Mouse (Mus musculus) midbrain, embryonic 16.5 days (tissue): ENCODE measurements at regions not wholly inside any gene's neighbourhood (a gene's known extent, or its start where the extent isn't known, plus 50 kb on each side); places are given as distances from the start of the nearest gene placed in this dataset.

Source experiments
- ATAC-seq: fragments of 200-750 bp; cut with Nextera tagmentation; 2 replicates; pipeline ENCODE4 v1.8.0; 2017; ENCODE audit warnings: moderate TSS enrichment
- H3K27ac ChIP-seq: fragments of 300-500 bp; sonication (generic); 2 replicates; pipeline ENCODE4 v1.5.1; 2014; ENCODE audit warnings: mild to moderate bottlenecking, low read length, mixed read lengths
- H3K27me3 ChIP-seq: fragments of 300-500 bp; sonication (generic); 2 replicates; pipeline ENCODE4 v1.6.1; 2014; ENCODE audit warnings: low read depth, low read length, mixed read lengths; ENCODE audit not compliant: control insufficient read depth, insufficient read depth
- H3K36me3 ChIP-seq: fragments of 300-500 bp; sonication (generic); 2 replicates; pipeline ENCODE4 v1.6.1; 2014; ENCODE audit warnings: mild to moderate bottlenecking, low read length, moderate library complexity, mixed read lengths; ENCODE audit not compliant: control insufficient read depth, insufficient read depth
- H3K4me1 ChIP-seq: fragments of 300-500 bp; sonication (generic); 2 replicates; pipeline ENCODE4 v1.6.1; 2014; ENCODE audit warnings: mild to moderate bottlenecking, low read length, mixed read lengths; ENCODE audit not compliant: control insufficient read depth, insufficient read depth
- H3K4me2 ChIP-seq: fragments of 300-500 bp; sonication (generic); 2 replicates; pipeline ENCODE4 v1.6.1; 2014; ENCODE audit warnings: mild to moderate bottlenecking, low read length, mixed read lengths
- H3K4me3 ChIP-seq: fragments of 300-500 bp; sonication (generic); 2 replicates; pipeline ENCODE4 v1.5.1; 2014; ENCODE audit warnings: low read depth, mild to moderate bottlenecking, low read length, moderate library complexity, mixed read lengths
- H3K9ac ChIP-seq: fragments of 300-500 bp; sonication (generic); 2 replicates; pipeline ENCODE4 v1.6.1; 2014; ENCODE audit warnings: low read depth, low read length, mixed read lengths
- H3K9me3 ChIP-seq: fragments of 300-500 bp; sonication (generic); replicated peaks from 2 replicates; pipeline ENCODE4 v1.6.1; 2014; ENCODE audit warnings: mild to moderate bottlenecking, low read length, mixed read lengths; ENCODE audit not compliant: control insufficient read depth, poor library complexity, severe bottlenecking
- WGBS: fragments of 180-500 bp; shearing (Covaris S2); extraction: QIAGEN DNeasy Blood & Tissue Kit; methylation state at CpG from one replicate; pipeline ENCODE4 v1.1.7; 2014; 5-methylcytosine and 5-hydroxymethylcytosine counted together

GRCm38 (mm10) chr4:34340057-34340456 is 210.7 kb upstream of the Akirin2 start:
- no peak for ATAC-seq
- Histone ChIP-seq H3K4me2 (no peak overlapping the region), H3K27me3 (no peaks in the 10 kb centered on the region), H3K36me3 (no peaks in the 10 kb centered on the region), H3K9me3 (no peaks in the 10 kb centered on the region), H3K27ac (no peak overlapping the region), H3K9ac (no peak overlapping the region), H3K4me3 (no peak overlapping the region), H3K4me1 (peaks cover 8% of the 10 kb centered on the region)
- 90% methylated on average over 8 of the region's 8 CpGs for WGBS

GRCm38 (mm10) chr4:34371281-34372032 is 179.3 kb upstream of the Akirin2 start:
- WGBS, result 53% methylated on average over 8 of the region's 8 CpGs
- Histone ChIP-seq H3K36me3 (no peaks in the 10 kb centered on the region), H3K27ac (0 out of 2 replicates have a peak overlapping the region, but pooled peaks have one; percentile 32), H3K4me1 (peaks cover 2% of the 10 kb centered on the region; the same call in 1 of the 2 replicates), H3K27me3 (no peaks in the 10 kb centered on the region), H3K4me3 (no peak overlapping the region), H3K4me2 (peak overlapping the region; percentile 12; the same call in 1 of the 2 replicates), H3K9me3 (no peaks in the 10 kb centered on the region), H3K9ac (no peak overlapping the region)
- ATAC-seq, result peak; percentile 62

- Histone ChIP-seq H3K9ac (no peak overlapping the region), H3K9me3 (no peaks in the 10 kb centered on the region; the same call in 1 of the 2 replicates), H3K36me3 (no peaks in the 10 kb centered on the region), H3K4me1 (no peaks in the 10 kb centered on the region), H3K27me3 (no peaks in the 10 kb centered on the region), H3K4me2 (no peak overlapping the region), H3K27ac (peak overlapping the region; percentile 10; the same call in 1 of the 2 replicates), H3K4me3 (no peak overlapping the region)
- peak; percentile 80 for ATAC-seq
- 50% methylated on average over 5 of the region's 5 CpGs for WGBS
Measured at GRCm38 (mm10) chr4:34386338-34386967, 164.3 kb upstream of the Akirin2 start.

- 88% methylated on average over 5 of the region's 5 CpGs for WGBS
- Histone ChIP-seq H3K4me3 (no peak overlapping the region), H3K4me1 (no peaks in the 10 kb centered on the region), H3K9ac (no peak overlapping the region), H3K27ac (no peak overlapping the region), H3K27me3 (no peaks in the 10 kb centered on the region), H3K36me3 (no peaks in the 10 kb centered on the region), H3K4me2 (no peak overlapping the region), H3K9me3 (no peaks in the 10 kb centered on the region; the same call in 1 of the 2 replicates)
- ATAC-seq, result no peak
Measured at GRCm38 (mm10) chr4:34391499-34391898, 159.2 kb upstream of the Akirin2 start.

GRCm38 (mm10) chr4:34403061-34403460 is 147.7 kb upstream of the Akirin2 start:
- Histone ChIP-seq H3K27me3 (no peaks in the 10 kb centered on the region), H3K9me3 (no peaks in the 10 kb centered on the region), H3K36me3 (no peaks in the 10 kb centered on the region), H3K4me3 (no peak overlapping the region), H3K9ac (no peak overlapping the region), H3K4me1 (no peaks in the 10 kb centered on the region), H3K27ac (no peak overlapping the region), H3K4me2 (no peak overlapping the region)
- WGBS, result 74% methylated on average over 2 of the region's 2 CpGs
- ATAC-seq, result no peak

GRCm38 (mm10) chr4:34407181-34407580 is 143.6 kb upstream of the Akirin2 start:
- no peaks in the 10 kb centered on the region for H3K4me1 ChIP-seq
- ATAC-seq, result no peak
- H3K9ac ChIP-seq, result no peak overlapping the region
- no peak overlapping the region for H3K4me2 ChIP-seq
- H3K4me3 ChIP-seq, result no peak overlapping the region
- H3K27ac ChIP-seq, result no peak overlapping the region
- no peaks in the 10 kb centered on the region for H3K9me3 ChIP-seq
- no peaks in the 10 kb centered on the region for H3K36me3 ChIP-seq
- 99% methylated on average over 3 of the region's 3 CpGs for WGBS
- H3K27me3 ChIP-seq, result no peaks in the 10 kb centered on the region

GRCm38 (mm10) chr4:34420970-34421369 is 129.8 kb upstream of the Akirin2 start:
- no peak for ATAC-seq
- Histone ChIP-seq H3K36me3 (no peaks in the 10 kb centered on the region), H3K4me2 (no peak overlapping the region), H3K9me3 (no peaks in the 10 kb centered on the region), H3K4me1 (no peaks in the 10 kb centered on the region), H3K4me3 (no peak overlapping the region), H3K27ac (no peak overlapping the region), H3K9ac (no peak overlapping the region), H3K27me3 (no peaks in the 10 kb centered on the region)
- WGBS, result 86% methylated on average over 6 of the region's 6 CpGs

GRCm38 (mm10) chr4:34424131-34424646 is 126.5 kb upstream of the Akirin2 start:
- no peaks in the 10 kb centered on the region for H3K4me1 ChIP-seq
- no peak for ATAC-seq
- H3K9me3 ChIP-seq, result no peaks in the 10 kb centered on the region
- H3K4me2 ChIP-seq, result no peak overlapping the region
- H3K27ac ChIP-seq, result no peak overlapping the region
- no peaks in the 10 kb centered on the region for H3K27me3 ChIP-seq
- H3K9ac ChIP-seq, result no peak overlapping the region
- 75% methylated on average over 2 of the region's 2 CpGs for WGBS
- H3K4me3 ChIP-seq, result no peak overlapping the region
- no peaks in the 10 kb centered on the region for H3K36me3 ChIP-seq

- no peaks in the 10 kb centered on the region for H3K27me3 ChIP-seq
- H3K4me3 ChIP-seq, result no peak overlapping the region
- H3K9me3 ChIP-seq, result no peaks in the 10 kb centered on the region
- no peak for ATAC-seq
- no peaks in the 10 kb centered on the region for H3K36me3 ChIP-seq
- H3K4me1 ChIP-seq, result no peaks in the 10 kb centered on the region
- H3K9ac ChIP-seq, result no peak overlapping the region
- H3K4me2 ChIP-seq, result no peak overlapping the region
- no peak overlapping the region for H3K27ac ChIP-seq
- WGBS, result 60% methylated on average over 4 of the region's 4 CpGs
Measured at GRCm38 (mm10) chr4:34429003-34429402, 121.7 kb upstream of the Akirin2 start.
